Mouse (Mus musculus) lung, adult 18-20 months (tissue): ENCODE measurements around the gene Irf2bpl.

Experiments used
- DNase-seq, 2 experiments: peaks; one replicate each; pipeline ENCODE4 v3.0.0; 2022; ENCODE audit warnings: mixed read lengths in 2 of 2

The Irf2bpl gene

DNA sequence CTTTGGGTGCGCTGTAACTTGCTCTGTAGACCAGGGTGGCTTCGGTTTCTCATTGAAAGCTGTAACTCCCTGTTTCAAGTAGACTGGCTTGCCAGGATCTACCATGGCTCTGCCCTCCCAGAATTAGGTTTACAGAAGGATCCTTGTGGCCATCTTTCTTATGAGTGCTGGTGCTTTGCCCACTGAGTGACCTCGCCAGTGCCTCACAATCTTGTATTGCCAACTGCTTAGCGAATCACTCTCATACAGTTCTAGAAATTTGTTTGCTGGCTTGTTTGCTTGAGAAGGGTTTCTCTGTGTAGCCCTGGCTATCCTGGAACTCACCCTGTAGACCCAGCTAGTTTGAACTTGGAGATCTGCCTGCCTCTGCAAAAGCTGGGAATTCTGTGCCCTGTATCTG, 26.1 kb downstream of the Irf2bpl start:
- DNase-seq = no peak

DNA sequence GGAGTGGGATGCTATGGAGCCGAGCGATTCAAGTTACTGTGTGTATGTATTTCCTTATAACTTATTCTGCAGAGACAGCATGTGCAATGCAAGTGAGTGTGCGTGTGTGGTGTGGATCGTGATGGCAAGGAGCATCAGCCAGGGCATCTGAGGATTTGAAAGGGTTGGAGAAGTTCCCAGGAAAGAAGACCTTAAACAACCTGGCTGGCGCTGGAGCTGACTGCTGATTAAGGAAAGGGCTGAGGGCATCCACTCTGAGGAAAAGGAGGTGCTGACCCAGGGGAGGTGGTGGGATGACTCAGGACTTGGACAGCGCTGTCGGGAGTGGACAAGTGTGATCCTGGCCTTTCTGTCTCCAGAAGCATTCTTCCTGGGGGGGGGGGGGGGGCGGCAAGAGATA, 27.3 kb downstream of the Irf2bpl start:
- DNase-seq = no peak

DNA sequence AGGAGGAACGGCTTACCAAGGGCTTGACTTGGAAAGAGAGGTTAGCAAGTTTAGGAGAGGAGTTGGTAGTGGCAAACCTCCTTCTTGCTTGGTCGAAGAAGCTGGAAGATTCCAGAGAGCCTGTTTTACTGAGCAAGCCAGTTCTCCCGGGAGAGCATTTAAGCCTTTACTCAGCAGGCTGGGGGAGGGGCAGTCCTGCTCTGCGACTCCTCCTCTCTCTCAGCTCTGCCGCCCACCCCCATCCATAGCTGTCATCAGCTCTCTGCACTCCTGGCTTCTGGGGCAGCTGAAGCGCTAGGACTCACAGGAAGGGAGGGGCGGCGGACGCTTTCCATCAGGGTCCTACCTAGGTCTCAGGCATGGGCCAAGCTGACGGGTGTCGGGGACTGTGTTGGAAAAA, 28.9 kb downstream of the Irf2bpl start:
- peak in 1 of 2 experiments; percentile 19 for DNase-seq

DNA sequence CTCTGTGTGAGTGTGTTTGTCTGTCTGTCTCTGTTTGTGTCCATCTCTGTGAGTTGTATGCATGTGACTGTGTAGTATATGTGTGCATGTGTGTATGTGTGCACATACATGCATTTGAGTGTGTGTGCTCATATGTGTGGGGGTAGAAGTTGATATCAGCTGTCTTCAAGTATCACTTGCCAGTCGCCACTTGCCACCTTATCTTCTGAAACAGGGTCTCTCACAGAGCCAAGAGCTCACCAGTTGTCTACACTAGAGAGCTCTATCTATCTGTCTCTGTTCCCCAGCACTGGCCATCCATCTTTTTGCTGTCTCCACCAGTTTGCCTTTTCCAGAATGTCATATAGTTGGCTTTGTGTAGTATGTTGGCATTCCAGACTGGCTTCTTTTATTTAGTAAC, 31.1 kb downstream of the Irf2bpl start:
- DNase-seq = no peak

DNA sequence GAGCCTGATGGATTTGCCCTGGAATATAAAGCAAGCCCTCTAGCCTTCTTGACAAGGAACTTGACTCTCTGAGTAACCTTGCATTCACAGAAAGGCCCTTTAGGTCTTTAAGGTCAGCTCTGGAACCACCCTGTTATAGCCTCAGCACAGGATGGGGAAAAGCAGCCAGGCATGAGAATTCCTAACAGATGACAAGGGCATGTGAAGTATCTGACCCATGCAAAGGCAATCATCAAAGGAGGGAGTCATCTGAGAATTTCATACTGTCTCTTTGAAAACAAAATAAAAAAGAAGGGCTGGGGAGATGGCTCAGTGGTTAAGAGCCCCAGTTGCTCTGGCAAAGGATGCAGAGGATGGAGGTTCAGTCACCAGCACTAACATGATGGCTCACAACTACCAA, 33.3 kb downstream of the Irf2bpl start:
- DNase-seq = no peak

DNA sequence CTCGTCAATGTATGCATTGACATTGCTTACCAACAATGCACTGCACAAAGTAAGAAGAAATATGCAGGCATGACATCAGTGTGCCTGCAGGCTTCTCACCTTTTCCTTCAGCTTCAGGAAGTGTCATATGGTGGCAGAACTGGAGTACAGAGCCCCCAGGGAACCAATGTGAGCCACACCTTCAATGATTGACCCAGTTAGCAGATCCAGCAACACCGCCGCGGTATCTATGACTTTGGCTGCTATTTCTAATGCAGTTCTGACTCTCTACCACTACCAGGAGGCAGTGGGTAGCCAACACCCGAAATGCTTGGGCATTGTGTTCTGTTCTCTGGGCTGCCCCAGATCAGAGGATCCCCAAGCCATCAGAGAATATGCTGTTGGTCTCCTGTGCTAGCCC, 33.9 kb downstream of the Irf2bpl start:
- DNase-seq = no peak

DNA sequence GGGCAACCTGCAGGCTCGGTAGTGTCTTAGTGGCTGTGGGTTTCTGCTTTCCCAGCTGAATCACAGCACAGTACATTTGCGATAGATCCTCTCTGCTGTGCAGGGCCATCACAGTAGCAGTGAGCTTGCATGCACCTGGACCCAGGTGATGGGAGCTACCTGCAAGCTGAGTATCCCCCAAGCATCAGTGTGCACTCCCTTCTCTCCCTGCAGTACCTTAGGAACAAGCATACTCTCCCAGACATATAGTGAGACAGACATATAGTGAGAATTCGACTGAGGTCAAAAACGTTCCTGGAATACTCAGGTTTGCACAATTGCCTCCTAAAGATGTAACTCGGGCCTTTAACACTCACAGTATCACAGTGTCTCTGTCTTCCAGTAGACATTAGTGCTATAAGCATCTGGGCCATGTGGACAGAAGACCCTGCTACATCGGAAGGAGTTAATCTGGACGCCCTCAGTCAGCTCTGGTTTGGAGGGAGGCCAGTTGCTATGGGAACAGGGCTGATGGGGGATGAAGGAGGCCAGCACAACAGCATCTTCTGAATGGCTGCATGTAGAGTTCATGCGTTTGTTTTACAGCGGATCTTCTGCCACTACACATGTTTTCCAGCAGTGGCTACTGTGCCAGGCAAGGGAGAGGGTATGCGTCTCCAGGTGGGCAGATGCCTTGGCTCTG, 34.5 kb downstream of the Irf2bpl start:
- no peak for DNase-seq

DNA sequence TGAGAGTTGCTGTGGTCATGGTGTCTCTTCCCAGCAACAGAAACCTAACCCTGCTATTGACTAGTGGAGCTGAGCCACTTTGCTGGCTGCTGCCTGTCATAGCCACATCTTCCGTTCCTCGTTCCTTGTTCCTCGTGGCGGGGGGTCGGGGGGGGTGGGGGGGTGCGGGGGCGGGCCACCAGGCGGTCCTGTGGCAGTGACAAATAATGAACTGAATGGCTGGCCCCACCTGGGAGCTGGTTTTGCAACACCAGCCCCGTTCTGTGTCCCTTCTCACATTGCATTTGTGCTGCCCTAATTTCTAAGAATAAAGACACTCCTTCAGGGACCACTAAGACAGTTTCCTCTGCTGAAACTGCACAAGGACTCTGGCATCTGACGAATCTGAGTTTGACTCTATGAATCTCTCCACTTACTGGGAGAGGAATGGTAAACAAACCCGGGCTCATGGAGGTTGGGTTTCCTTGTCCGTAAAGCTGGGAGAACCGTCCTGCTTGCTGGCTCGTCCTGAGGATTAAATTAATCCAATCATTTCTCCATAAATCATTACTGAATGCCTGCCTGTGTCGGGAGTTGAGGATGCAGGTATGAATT, 41.6 kb downstream of the Irf2bpl start:
- peak in 1 of 2 experiments; percentile 36 for DNase-seq

DNA sequence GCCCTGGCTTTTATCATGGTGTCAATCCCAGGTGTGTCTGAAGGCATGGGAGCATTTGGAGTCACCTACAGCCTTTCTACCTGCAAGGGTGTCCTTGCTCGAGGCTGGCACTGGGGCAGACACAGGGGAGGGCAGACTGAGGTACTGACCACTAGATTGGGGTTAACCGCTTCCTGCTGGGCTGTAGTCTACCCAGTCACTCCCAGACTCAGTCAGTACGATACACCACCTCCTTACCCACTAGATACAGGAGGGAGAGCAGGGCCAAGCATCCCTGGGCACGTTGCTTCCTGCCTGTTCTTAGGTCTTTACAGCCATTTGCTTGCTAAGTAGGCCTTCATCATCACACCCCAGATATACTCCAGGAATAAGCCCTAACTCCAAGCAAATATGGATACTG, 44.1 kb downstream of the Irf2bpl start:
- DNase-seq = no peak

DNA sequence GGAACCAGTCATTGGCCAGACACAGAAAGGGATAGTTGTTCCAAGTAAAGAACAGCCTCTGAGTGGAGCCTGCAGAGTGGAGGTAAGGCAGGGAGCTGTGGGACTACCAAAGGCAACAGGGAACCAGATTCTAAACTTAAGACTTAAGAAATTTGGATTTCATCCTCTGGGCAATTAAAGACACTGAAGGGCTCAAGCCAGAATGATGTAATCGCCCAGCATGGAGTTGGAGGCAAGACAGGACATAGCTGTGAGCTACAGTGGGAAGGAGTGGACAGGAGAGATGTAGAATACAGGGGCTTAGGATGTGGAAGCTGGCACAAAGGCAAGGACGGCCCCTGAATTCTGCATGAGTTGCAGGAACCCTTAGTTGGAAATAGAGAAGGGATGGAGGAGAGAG, 46.4 kb downstream of the Irf2bpl start:
- no peak for DNase-seq

DNA sequence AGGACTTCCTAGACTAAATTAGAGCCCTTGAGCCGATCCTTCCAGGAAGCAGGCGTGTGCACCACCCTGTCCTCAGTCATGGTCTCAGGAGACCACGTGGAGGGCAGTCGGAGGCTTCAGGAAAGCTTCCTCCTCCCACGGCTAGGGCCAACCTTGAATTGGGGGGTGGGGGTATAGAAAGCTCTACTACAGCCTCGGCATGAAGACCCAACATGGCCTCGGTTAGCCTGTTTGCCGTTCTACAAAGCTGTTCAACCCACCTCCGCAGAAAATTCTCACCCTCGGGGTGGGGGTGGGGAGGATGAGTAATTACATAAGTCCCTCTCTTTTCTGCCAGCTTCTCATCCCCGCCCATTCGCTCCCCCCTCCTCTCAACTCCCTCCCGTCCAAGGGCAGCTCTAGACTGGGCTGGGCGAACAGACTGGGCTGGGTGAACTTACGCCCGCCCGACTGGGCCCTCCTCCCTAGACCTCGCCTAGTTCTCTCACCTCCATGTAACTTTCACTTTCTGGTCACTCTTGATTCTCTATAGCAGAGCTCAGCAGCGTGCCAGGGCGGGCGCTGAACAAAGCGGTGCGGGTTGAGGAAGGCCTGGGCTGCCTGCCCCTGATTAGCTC, 48.1 kb downstream of the Irf2bpl start:
- DNase-seq = peak; percentile 96 to 97

DNA sequence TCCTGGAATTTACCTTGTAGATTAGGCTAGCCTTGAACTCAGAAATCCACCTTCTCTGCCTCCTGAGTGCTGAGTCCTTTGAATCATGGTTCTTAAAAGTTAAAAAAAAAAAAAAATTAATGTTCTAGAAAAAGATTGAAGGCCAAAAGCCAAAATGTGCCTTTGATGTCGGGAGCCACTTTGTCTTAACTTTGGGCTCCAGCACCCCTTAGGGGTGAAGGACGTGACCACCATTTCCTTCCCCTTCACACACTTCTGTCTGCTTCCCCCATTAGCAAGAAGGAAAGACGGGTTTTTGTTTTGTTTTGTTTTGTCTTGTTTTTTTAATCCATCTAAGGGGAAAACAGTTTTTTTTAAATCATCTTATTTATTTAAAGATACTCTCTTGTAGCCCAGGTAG, 48.7 kb downstream of the Irf2bpl start:
- DNase-seq = no peak

DNA sequence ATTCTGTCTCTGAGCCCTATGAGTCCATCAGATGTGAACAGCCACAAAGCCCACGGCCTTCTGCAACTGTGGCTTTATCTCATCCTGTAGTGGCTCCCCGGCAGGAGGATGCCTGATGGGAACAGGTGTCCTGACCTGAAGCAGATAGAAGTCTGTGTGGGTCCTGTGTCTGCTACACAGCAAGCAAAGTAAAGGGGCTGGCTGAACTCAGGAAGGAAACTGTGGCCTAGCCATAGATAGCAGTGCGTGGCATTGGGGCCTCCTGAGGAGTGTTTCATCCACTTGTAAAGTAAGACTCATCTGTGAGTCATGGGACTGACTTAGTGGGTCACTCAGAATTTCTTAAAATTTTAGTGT, 50.2 kb downstream of the Irf2bpl start:
- DNase-seq = no peak

DNA sequence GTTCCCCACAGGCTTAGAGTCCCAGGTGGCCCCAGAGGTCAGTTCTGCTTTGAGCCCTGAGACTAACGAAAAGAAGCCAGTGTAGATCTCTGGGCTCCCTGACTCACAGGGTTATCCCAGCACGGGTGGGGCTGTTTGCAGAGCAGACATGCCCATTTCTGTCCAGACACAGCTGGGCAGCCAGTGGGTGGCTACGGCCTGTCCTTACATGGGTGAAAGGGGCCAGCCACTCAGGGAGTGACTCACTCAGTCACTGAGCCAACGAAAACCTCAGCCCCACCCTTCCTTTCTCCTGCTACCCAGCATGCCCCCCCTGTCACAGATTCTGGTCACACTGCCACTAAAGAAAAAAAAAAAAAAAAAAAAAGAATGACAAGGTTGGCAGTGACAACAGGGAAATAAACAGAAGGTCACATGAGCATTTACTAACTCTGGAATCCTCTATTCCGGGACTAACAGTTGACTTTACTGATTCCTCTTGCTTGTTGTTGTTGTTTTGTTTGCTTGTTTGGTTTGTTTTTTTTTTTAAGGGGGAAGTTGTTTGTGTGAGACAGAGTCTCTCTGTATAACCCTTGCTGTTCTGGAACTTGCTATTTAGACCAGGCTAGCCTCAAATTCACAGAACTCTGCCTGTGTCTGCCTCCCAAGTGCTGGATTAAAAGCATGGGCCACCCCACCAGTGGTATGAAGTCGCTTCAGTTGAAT, 50.7 kb downstream of the Irf2bpl start:
- peak; percentile 97 to 98 for DNase-seq

DNA sequence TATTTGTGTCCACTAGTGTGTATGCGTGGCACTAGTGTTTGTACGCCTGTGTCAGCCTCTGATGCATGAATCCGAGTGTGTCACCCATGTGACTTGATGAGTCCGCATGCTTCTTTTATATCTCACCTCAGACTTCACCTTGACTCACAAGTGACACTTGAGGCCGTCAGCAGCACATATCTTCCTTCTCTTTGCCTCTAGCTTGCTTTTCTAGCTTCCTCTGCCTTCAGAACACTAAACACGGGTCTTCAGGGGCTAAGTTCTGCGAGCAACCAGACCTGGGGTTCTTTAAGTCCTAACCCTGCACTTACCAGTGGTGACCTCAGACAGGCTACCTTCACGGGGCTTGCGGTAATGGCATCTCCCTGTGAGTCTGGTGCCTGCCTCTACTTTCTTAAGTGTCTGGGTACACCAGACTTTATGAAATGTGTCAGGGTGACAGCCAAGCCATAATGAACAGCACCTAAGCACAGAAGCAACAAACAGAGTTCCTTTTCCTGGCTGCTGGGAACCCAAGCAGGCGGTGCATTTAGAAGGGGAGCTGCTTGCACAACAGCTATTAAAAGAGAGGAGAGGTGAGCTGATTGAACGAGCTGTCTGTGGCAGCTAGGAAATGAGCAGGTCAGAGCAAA, 51.9 kb downstream of the Irf2bpl start:
- DNase-seq = peak; percentile 35 to 43

DNA sequence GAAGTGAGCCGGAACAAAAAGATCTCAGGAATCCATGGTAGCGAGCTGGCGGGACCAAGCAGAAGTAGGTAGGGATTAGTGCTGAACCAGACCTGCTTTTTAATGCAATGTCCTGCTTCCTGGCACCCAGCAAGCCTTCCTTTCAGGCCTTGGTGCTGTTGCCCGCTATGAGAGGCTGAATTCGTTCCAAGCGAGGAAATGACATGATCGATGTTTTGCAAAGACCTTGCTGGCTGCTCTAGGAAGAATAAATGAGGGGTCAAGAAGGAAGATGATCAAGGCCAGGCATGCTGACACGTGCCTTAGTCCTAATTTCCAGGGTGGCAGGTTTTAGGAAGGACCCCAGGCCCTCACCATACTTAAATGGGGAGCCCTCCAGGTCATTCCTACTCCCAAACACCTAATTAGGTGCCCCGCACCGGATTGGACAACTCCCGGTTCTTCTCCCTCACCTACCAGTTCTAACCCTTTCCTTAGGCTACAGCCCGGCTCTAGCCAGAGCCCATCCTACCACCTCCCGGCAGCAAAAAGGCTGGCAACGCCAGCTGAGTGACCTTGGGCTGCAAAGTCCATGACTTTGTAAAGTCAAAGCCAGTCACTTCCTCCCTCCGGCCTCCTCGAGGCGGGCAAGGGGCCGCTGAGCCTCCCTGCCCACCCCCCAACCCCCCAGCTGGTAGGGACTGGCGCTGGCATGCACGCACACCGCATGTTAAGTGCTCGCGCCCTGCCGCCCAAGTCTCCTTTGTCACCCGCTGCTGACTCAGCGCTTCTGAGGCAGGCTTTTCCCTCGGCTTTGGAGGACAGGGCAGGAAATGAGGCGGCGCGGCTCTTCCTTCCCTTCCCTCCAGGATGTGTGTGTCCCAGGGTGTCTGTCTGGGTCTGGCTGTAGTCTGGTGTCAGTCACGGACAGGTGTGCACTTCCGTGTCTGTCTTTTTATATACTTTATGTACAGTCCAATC, 52.7 kb downstream of the Irf2bpl start:
- DNase-seq = peak; percentile 79 to 85
